Mouse (Mus musculus): Measurements from ENCODE around the gene Apod.

DNA sequence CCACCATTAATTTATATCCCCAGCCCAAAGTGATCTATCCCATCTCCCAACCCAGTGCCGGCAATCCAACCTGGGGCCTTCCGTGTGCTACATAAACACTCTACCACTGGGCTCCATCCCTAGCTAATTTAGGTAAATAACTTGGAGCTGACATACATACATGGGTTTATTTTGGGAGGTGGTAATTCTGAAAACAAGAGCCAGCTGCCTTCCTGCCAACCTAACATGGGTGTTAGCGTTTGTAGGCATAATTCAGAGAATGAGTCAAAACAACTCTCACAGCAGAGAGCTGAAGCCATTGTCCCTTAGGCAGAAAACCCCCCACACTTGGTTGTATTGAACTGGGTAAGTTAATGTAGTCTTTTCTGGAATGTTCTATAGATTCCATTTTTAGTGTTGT, 26.9 kb downstream of the Apod start:
- TF ChIP-seq MAX (IDR thresholded peaks at IDR 0.05; ENCODE audit: low read length), result no peak
- TF ChIP-seq EP300 (IDR thresholded peaks at IDR 0.05; ENCODE audit: low read length), result no peak
- TF ChIP-seq POLR2A (IDR thresholded peaks at IDR 0.05; ENCODE audit: low read depth, low read length), result no peak
- TF ChIP-seq CTCF (conservative IDR thresholded peaks at IDR 0.05 in 1 of 2, IDR thresholded peaks at IDR 0.05 in 1 of 2; ENCODE audit: low read depth in 2 of 2, low read length in 2 of 2), result no peak
- no peak for TF ChIP-seq POLR2AphosphoS2 (IDR thresholded peaks at IDR 0.05; ENCODE audit: low read depth, low read length)
- TF ChIP-seq MYC (IDR thresholded peaks at IDR 0.05; ENCODE audit: low read depth, low read length), result no peak
